Mouse (Mus musculus): Measurements from ENCODE around the gene Sh3tc1. TPM values are rescaled to one million over a fixed set of nuclear protein-coding genes. Genes with fewer than 3 reads are reported as not detected.
A peak's percentile ranks its signal among the peaks of the same experiment; 100 is the strongest.

The Sh3tc1 gene
- 1 to 10 TPM; 2.7 to 3.0 TPM for total RNA-seq (2021)

DNA sequence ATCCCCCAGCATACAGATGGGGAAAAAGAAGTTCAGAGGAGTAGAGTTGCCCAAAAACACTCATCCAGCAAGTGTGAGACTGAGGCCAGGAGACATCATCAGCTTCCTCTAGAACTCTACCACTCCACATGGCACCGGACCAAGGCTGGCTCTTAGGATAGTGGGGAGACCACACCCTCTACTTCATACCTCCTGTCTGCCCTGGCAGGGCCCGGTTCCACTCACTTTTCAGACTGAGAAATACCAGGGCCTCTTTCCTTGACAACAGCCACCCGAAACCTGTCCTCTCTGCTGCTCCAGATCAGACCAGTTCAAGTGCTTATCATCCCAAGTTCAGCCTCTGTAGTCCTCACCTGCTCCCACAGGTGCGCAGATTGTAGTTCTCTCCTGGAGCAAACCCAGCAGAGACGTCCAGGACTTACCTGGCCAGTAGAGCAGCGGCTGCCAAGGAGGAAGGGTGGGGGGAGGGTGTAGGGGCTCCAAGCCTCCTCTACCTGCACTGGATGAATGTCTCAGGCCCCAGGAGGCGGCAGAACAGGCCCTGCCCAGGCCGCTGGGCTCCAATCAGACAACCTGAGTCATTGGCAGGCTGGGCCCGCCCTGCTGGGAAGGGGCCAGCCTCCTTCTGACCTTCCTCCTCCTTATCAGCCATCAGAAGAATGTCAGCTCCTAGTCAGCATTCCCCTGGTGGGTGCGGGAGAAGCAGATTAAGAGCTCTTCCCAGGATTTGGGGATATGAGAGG lies at the start of gene Sh3tc1:
Gene Sh3tc1 (minus strand): TSS at position 452 of the 743 bp plus-strand sequence.
- no peak for DNase-seq (ENCODE audit: low spot score in 2 of 2)
- intact Hi-C loops (cut with DNase I) = no loop called here

DNA sequence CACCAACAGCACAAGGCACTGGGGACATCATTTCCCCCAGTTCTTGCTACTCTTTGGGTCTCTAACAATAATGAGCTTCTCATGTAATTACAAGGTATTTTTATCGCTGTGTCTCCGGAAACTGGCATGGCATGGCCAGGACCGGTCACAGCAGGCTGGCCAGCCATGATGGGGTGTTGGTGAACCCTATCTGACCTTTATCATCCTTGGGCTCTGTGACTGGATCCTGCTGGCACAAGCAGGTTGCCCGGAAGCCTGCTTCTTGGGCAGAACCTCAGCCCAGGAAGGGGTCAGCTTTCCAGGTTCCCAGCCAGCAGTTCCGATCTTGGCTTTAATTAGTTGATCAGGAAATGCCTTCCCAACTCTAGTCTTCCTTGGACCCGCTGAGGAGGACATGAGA lies 48.9 kb upstream of the Sh3tc1 start:
- intact Hi-C loops (cut with DNase I) = loop anchor here (1.0 to 2.0 kb wide), 2 partner anchors 26 to 30 kb away; no protein-coding TSS in a partner anchor
- no peak for DNase-seq (ENCODE audit: low spot score in 2 of 2)

DNA sequence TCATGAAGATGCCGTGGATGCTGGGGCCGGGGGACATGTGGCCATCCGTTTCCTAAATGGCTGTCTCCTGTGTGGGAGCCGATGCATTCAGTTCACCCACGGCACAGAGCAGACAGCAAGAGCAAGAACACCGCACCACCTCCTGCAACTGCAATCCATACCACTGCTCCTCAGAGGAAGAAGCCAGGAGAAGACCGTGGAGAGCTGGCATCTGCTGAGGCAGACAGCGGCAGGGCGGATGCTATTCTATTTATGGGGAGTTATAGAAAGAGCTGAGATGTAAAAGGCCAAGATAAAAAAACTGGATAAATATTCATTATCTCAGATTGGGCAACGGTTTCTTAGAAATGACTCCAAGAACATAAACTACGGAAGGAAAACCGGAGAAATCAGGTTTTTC lies 48.1 kb upstream of the Sh3tc1 start:
- DNase-seq (ENCODE audit: low spot score in 2 of 2) = peak; percentile 51 to 91
- intact Hi-C loops (cut with DNase I) = loop anchor here (1.0 to 2.0 kb wide), 2 partner anchors 26 to 29 kb away; no protein-coding TSS in a partner anchor

DNA sequence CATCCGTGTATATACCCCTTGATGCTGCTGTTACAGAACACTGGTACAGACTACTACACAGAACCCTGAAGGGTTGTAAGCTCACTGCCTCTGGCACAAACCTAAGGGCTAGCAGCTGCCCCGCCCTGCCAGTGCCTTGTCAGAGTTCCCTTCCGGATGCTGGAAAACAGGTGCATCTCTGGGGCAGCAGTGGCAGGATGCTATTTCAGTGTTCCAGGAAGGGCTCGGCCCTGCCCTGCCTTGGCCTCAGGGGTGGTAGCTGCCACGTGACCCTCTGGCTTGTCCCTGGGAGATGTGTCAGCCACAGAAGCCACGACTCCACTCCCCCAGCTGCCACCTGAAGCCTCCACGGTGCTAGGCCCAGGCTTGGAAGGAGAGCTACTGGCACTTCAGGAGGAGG lies 46.1 kb upstream of the Sh3tc1 start:
- no peak for DNase-seq (ENCODE audit: low spot score in 2 of 2)
- intact Hi-C loops (cut with DNase I) = no loop called here

DNA sequence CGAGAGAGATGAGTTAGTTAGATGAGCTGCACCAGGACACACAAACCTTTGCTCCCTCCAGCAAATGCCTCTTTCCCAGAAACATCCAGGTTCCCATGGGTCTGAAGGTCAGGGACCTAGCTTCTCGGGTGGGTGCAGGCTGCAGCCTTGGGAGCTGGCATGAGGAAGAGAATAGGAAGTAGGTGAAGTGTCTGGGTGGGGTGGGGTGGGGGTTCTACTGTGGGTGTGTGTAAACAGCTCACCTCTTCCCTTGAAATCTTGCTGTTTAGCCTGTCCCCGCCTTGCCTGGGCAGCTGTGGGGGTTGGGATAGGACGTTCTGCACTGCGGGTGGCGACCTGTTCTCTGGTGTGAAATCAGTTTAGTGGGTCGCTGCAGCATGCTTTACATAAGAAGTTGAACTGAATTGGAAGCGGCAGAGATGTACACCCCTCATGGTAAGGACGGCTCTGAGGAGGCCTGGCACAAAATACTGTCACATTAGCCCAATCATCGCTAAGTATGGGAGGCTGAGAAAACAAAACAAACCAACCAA lies 42.9 kb upstream of the Sh3tc1 start:
- DNase-seq (ENCODE audit: low spot score in 2 of 2) = no peak
- intact Hi-C loops (cut with DNase I) = no loop called here

DNA sequence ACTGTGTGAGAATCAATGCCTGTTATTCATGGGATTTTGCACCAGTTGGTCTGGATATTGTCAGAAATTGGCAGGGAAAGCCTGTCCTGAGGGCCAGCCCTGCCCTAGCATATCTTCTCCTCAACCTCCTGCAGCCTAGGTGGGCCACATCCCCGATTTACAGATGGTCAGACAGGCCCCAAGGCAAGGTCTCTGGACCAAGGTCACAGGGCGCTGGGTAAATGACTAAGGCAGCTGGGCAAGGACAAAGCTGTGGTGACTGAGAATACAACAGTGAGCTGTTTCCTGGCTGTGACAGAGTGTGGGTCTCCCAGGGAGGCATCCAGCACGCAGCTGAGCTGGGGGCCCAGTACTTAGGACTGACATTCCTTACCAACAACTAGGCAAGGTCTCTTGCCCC lies 41.3 kb upstream of the Sh3tc1 start:
- intact Hi-C loops (cut with DNase I) = no loop called here
- DNase-seq (ENCODE audit: low spot score in 2 of 2) = no peak

DNA sequence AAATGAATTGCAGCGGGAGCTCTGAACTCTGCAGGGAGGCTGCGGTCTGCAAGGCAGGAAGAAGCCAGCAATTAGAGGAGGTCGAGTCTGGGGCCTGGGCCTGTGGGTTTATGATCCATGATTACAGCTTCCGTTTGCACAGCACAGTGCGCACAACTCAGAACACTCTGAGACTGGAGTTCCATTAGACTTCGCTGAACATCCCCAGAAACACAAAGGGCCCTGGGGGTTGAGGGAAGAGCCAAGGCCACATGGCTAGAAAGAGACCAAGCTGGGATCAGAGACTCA lies 34.3 kb upstream of the Sh3tc1 start:
- intact Hi-C loops (cut with DNase I) = no loop called here
- no peak for DNase-seq (ENCODE audit: low spot score in 2 of 2)

DNA sequence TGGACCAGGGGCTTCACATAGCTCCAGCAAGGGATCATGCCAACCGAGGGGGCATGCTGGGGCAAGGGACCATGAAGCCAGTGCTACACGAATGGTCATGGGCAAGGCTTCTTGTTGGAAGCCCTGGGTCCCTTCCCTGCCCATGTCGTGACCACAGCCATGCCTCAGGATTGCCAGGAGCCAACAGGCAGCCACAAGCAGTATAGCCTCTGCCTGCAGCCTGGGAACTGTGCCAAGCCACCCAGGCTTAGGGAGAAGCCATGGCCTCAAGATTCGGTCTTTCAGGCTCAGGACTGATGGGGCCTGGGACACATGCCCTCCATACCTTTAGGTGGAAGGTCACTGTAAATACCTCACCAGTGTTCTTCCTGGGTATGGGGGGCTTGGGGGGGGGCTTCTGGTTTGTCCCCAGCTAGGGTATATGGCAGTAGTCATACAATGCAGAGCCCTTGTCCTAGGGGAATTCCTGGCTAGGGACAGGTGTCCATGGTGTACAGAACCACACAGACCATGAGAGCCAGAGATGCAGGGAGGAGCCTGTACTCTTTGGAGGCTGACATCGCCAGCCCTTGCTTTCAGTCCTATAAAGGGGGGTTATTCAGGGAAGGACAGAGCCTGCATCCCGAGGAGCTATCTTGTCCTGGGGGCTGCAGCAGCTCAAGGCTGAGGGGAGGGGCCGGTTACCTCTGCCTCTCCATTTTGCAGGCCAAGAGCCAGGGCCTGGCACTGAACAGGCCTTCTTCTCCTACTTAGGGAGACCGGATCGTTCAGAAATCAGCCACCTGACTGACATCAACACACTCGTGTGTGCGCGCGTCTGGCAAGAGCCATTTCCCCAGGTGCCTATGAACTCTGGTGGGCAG lies 33.7 kb upstream of the Sh3tc1 start:
- intact Hi-C loops (cut with DNase I) = no loop called here
- DNase-seq (ENCODE audit: low spot score in 2 of 2) = no peak

DNA sequence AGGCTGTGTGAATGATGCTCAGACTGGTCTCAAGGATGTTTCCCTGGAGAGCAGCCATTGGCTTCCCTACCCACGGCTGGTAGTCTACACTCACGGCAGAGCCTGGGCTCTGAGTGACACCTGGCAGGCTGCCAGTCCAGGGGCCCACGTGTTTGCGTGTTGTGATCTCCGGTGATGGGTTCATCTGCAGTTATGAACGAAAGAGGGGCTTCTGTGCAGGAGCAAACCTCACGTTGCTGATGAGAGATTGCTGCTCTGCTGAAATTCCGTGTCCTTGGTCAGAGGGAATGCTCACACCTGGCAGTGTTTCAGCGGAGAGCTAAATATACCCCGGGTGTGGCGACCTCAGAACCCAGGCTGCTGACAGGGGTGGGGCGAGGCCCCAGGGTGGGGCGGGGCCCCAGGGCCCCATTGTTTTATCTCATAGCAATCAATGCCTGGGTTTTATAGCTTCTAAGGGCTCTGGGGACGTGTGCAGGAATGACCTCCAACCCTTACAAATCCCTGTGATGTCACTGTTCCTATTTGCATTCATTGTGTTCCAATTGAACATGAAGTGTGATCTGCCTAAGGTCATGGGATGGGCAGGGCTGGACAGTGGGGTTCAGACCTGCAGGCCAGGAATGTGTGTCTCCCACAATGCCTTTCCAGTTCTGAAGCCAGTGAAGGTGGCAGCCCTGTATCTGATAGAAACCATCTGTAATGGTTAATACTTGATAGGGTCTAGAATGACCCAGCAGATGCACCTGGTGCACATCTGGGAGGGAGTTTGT lies 31.3 kb upstream of the Sh3tc1 start:
- intact Hi-C loops (cut with DNase I) = no loop called here

DNA sequence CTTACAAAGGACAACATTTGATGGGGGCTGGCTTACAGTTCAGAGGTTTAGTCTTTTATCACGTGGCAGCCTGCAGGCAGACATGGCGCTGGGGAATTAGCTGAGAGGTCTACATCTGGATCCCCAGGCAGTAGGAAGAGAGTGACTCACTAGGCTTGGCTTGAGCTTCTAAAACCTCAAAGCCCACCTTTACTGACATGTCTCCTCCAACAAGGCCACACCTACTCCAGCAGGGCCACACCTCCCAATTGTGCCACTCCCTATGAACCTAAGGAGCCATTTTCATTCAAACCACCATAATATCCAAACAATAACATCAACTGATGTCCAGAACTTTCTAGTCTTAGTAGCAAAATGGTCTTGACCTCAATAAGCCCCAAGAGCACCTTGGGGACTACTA lies 30.5 kb upstream of the Sh3tc1 start:
- intact Hi-C loops (cut with DNase I) = no loop called here
- no peak for DNase-seq (ENCODE audit: low spot score in 2 of 2)

More for the DNA sequence above, 31.3 kb upstream of the Sh3tc1 start:
- DNase-seq (ENCODE audit: low spot score in 2 of 2) = peak in 1 of 2 experiments; percentile 60

DNA sequence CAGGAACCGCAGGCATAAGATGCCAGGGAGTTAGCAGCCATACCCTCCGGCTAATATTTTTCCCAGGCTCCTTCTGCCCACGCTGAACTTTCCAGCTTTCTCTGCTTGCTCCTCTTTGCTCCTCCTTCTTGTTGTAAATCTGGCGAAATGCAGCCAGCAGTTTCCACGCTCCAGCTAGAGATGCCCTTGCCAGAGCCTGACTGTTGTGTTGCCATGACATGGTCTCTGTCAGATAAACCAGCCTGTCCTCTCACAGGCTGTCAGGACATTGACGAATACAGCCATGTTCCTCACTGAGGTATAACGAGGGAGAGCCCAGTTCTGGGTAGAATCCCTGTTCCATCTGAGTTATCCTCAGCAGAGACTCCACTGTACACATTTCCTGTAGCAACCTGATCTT lies 29.2 kb upstream of the Sh3tc1 start:
- intact Hi-C loops (cut with DNase I) = no loop called here

DNA sequence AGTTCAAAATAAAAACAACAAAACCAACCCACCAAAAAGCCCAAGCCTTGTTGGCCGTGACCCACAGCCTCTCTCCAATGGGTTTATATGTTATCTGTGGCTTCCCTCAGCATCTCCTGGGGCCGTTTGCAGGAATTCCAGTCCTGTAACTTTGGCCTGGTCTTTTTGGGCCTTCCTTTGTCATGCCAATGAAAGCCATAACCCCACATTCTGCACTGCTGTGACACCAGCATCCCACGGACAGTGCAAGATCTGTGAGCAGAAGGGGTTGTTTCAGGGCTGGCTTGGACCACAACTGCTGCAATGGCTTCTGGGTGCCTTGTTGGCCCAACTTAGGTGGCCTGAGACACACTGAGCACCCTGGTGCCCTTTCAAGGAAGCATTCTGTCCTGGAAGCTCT lies 28.7 kb upstream of the Sh3tc1 start:
- DNase-seq (ENCODE audit: low spot score in 2 of 2) = no peak
- intact Hi-C loops (cut with DNase I) = no loop called here

More for the DNA sequence above, 29.2 kb upstream of the Sh3tc1 start:
- no peak for DNase-seq (ENCODE audit: low spot score in 2 of 2)

DNA sequence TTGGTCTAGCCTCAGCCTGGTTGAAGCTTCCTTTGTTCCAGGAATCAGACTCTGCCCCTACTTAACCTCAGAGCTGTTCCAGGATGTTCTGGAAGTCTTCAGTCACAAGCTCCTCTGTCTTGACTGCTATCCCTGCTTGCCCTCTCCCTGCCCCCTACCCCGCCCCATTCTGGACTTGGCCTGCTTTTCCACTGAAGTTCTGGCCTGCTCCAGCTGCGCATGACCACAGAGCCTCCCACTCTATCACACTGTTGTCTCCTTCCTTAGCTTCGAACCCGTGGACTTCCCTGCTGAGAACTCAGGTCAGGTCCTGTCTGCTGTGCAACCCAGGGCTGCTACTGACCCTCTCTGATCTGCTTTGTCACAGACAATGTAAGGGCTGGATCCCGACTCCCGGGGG lies 26.1 kb upstream of the Sh3tc1 start:
- DNase-seq (ENCODE audit: low spot score in 2 of 2) = no peak
- intact Hi-C loops (cut with DNase I) = no loop called here

DNA sequence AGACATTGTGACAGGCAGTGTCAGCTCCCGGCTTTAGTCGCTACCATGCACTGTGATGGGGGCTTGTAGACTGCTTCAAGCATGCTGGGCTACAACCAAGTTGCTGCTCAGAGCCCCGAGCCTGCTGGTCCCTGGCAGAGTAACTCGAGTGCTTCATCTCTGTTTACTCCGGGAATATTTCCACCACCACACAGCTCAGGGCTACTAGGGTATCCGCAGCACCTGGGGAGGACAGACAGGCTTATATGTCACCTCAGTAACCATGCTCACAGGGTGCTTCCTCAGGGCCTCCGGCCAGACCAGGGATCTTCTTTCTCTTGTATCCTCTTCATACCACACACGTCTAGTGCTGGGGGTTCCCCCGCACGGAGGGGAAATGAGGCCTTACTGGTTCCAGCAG lies 23.1 kb upstream of the Sh3tc1 start:
- no peak for DNase-seq (ENCODE audit: low spot score in 2 of 2)
- intact Hi-C loops (cut with DNase I) = no loop called here

DNA sequence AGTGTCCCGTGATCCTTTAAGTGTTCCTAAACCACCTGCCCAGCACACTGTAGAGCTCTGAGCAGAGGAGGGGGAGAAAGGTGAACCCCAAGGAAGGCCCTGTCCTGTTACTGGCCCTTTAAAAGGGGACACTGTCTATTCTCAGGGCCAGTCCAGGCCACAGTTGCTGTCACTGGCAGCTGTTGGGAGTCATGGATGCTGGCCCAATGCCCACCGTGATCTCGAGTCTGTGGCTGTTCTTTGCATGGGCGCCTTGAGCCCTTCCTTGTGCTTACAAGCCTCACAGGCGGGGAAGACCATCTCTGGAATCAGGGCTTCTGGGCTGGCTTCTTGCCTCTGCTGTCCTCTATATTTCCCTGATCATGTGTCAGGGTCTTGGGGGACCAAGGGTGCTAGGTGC lies 22.6 kb upstream of the Sh3tc1 start:
- intact Hi-C loops (cut with DNase I) = no loop called here
- peak in 1 of 2 experiments; percentile 43 for DNase-seq (ENCODE audit: low spot score in 2 of 2)

DNA sequence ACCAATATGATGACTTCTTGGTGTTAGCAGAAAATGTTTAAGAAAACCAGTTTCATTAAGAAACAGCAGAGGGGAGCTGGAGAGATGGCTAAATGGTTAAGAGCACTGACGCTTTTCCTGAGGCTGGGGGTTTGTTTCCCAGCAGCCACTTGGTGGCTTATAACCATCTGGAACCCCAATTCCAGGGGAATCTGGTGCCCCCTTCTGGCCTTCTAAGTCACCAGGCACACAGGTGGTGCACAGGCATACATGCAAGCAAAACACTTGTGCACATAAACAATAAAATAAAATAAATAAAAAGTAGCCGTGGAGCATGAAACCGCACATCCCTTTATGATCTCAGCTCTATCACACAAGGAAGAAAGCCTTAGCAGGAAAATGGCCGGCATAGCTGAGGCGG lies 21.5 kb upstream of the Sh3tc1 start:
- no peak for DNase-seq (ENCODE audit: low spot score in 2 of 2)
- intact Hi-C loops (cut with DNase I) = no loop called here

DNA sequence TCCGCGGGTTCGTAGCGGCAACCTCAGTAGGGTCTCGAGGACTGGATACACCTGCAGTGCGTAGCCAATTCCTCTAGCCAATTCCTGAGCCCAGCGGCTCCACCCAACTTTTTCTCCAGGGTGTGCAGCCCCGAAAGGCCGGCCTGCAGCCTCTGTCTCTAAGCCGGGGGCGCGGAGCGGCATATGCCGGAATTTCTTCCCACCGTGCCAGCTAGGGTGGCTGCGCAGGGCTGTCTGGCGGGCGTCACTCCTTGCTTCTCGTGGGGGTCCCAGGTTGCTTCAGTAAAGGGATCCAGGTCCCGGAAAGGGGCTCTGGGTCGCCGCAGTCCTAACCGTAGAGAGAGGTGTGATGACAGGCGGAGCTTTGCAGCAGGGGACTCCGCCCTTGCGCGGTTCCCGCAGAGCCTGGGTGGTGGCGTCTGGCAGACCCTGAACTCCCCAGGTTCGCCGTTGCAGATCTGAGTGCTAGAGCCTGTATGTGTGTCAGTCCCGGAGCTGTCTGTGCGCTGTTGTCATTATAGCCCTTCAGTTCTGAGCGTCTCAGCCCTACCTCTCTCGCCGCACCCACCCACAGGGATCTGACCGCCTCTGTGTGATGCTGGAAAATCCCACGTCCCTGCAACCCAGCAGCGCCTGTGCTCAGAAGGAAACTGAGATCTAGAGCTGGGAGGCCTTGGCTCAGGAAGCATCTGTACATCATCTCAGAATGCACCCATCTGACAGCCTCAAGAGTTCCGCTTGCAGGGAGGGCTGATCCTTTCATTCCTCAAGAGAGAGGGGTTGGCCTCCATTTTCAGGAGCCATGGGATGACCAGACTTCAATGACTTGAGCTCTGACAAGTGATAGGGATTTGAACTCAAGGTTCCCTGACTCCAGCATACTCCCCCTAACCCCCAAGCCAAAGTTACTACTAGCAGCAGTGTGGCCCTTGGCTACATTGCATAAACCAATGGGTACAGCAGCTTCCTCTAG lies 18.6 kb upstream of the Sh3tc1 start:
- intact Hi-C loops (cut with DNase I) = loop anchor here (2.0 to 5.0 kb wide), 3 partner anchors 30 to 79 kb away; no protein-coding TSS in a partner anchor
- DNase-seq (ENCODE audit: low spot score in 2 of 2) = peak; percentile 70 to 88

DNA sequence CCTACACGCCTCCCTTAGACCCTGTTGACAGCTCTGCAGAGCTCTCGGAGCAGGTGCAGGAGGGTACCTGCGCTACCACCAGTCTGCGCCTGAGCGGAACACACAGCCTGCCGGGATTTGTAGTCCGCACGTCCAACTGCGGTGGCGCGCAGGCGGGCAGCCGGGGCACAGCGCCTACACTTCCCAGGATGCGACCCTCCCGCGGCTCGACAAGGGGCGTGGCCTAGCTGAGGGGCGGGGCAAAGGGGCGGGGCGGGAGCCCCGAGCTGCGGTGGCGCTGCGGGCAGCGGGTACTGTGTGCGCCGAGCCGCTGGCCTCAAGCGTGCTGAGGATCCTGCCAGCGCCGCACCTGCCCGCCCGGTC lies 17.8 kb upstream of the Sh3tc1 start, which contains the start of gene Ablim2:
Gene Ablim2 (plus strand): TSS at position 242 of the 363 bp plus-strand sequence.
- intact Hi-C loops (cut with DNase I) = loop anchor here (1.0 to 5.0 kb wide), 5 partner anchors 31 to 101 kb away; no protein-coding TSS in a partner anchor
- peak; percentile 96 to 98 for DNase-seq (ENCODE audit: low spot score in 2 of 2)

Data from left cerebral cortex, postnatal 25 days (tissue).